Mouse (Mus musculus): ENCODE results near the gene Cdh16.

The Cdh16 gene

DNA sequence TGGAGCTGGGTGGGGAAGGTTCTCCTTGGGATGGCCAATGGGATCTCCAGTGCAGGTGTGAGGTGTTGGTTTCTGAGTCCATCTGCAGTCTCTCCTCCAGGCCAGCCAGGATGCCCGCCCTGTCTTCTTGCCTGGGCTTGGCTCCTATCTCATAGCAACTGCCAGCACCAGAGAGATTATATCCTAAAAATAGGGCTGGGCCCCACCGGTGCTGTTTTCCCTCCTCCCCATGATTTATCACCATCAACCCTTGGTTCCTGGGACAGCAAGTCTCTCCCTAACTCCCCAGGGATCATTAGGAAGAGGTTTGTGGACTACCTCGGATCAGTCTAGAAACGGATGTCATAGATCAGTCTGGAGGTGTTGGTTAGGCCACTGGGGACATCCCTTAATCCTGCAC is 11.1 kb downstream of the Cdh16 start:
- intact Hi-C loops (cut with DNase I), result no loop called here

DNA sequence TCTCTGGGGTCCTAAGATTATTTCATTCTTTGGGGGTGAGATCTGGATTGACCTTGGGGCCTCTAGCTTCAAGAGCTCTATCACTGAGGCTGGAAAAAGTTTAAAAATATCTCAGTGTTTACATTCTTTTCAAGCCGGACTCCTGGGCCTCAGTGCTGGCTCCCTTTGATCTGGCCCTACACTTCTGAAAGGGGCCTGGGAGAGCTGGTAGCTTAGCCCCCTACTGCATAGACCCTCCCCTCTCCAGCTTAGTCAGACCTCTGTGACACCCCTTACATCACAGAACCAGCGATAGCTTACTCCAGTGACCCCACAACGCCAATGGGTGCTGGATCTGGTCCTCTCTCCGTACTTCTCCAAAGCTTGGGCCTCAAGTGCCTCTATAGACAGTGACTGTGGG is 12.6 kb downstream of the Cdh16 start:
- intact Hi-C loops (cut with DNase I), result no loop called here

DNA sequence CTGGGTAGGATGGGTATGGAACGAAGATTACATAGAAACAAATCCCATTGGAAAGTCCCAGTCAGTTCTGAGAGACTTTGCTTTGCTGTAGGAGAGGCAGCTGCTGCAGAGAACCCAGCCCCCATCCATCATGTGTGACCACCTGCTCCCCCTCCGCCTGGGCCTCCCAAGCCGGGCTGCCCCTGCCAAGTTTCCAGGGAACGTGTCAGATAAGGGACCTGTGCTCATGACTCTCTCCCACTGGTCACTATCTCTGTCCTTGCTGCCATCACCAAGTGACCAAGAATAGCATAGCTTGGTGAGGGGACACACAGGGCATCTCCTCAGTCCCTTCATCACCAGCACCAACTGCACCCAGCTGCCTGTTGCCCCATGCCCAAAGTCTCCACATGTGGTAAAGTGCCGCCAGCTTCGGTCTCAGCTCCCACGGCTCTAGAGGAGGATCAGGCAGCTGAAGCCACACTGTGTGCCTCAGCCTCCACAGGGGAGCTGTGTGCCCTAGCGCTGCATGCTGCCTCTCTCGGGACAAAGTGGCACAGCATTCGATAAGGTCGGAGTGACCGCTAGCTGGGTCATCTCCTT is 13.9 kb downstream of the Cdh16 start:
- intact Hi-C loops (cut with DNase I), result no loop called here

DNA sequence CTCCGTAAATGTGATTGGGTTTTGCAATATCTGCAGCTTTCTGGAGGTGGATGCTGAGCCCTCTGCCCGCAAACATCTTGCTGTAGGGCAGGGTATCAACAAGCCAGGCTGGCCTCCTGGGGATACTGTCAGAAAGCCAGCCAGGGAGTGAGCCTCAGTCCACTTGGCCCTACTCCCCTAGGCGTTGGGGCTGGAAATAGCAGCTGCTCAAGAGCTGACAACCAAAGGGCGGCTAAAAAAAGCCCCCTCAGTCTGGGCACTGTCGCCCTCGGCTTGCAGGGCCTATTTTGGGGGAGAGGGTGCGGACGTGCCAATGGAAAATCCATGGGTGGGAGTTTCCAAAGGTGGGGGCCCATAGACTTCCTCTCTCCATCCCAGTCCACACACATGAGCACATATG is 15.0 kb downstream of the Cdh16 start:
- intact Hi-C loops (cut with DNase I), result no loop called here

DNA sequence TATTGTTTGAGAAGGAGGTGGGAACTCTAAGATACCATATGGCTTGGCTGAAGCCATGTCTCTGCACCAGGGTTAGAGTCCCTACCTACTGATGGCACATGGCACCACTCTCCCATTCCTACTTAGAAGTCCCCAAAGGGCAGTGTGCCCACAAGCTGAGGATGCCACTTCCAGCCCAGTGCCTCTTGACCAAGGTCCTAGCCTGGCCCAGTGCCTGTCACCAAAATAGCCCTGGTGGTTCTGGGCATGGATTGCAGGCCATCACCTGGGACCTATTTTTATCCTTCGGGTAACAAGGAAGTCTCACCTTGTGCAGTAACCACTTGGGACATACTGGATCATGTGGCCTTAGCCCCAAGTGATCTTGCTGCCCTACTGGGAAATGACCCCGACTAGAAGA is 16.3 kb downstream of the Cdh16 start:
- intact Hi-C loops (cut with DNase I), result no loop called here

DNA sequence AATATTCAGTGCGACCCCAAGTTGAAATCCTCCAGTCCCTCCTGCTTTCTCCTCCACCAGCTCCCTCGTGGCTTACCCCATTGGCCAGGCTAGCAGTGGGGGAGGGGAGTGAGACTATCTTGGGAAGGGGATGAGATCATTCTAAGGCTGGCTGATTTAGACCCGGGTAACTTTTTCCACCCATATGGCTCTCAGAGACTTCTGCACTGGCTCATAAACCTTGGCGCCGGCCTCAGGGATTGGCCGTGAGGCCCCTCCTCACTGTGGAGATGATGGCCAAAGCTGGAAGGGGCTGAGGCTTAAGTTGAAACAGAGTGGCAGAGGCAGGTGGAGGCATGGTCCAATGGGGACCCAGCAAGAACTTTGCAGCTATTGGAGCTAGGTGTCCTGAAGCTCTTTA is 17.9 kb downstream of the Cdh16 start:
- intact Hi-C loops (cut with DNase I), result no loop called here

DNA sequence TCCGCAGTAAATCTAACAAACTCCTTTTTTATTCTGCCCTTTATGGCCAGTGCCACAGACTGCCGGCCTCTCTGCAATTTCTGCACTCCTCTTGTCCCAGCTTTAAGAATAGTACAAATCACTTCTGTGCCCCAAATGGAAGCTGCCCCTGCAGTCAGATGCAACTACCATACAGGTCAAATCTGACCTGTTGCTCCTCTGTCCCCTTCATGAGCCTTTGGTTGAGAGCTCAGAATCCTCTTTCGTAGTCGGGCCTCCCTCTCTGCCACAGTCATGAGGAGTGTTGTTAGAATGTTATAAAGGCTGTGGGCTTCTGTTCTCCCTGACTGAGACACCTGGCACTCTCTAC is 21.0 kb downstream of the Cdh16 start:
- intact Hi-C loops (cut with DNase I), result loop anchor here (2.0 kb wide), 1 partner anchor 52 kb away; no protein-coding TSS in a partner anchor

DNA sequence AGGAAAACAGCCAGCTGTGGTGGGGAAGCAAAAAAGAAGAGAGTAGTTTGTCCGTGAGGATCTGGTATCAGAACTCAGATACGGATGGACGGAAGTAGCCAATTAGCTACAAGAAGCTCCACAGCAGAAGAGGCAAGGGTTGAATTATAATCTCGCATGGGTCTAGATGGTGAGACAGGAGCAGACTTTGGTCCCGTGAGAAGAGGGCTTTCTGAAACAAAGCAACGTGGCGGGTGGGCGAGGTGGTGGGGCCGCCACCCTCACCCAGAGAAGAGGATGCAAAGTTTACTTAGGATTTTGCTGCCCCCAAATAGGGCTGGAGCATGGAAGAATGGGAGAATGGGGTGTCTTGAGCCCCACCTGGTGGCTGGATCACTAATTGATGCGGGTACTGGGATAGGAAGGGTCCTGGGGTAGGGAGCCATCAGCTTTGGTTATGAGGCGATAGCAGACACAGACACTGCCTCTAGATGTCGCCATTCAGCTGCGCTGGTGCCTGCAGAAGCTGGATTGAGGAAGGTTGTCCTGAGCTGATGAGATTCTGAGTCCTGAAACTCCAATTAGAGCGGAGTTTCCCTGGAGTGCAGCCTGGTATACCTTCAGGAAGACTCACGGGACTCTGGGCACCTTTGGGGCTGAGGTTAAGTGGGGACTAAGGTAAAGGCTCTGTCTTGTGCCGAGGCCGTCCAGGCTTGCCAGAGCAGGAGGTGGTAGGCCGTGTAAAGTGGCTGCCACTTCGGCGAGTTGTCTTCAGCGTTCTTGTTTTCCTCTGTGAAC is 21.5 kb downstream of the Cdh16 start:
- intact Hi-C loops (cut with DNase I), result loop anchor here (1.0 to 2.0 kb wide), 2 partner anchors 42 to 52 kb away; no protein-coding TSS in a partner anchor

DNA sequence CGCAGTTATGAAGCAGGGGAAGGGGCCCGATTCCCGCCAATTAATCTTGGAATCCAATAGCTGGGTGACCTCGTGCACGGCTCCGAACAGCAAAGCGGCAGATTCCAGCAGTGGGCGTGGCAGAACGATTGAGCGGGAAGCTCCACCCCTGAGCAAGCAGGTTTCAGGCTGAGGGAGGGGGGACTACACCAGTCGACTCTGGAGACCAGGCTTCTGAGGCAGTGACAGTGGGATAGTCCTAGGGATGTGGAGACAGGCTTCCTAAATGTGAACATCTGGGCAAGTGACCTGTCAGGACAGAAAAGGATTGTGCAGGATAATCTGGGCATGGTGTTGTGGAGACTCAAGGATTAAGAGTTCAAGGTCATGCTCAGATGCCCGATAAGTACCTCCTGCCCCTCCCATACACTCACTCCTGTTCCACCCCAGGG is 22.2 kb downstream of the Cdh16 start:
- intact Hi-C loops (cut with DNase I), result loop anchor here (1.0 to 2.0 kb wide), 2 partner anchors 42 to 53 kb away; no protein-coding TSS in a partner anchor

DNA sequence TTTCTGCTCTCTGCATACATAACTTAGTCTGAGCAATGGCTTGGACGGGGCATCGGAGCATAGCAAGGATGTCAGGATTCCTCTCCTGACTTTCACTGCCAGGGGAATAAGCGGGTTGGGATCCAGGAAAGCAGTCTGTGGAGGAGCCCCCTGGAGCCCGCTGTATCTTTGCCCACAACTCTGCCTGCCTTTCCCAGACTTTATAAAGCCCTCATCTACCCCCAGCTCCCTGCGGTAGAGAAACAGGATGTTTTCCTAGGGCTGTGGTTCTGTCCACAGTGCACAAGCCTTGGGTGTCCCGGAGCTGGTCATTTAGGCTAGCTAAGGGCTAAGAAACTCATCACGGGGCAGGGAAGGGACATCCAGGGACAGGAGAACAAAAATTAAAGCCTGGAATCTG is 22.8 kb downstream of the Cdh16 start:
- intact Hi-C loops (cut with DNase I), result no loop called here

DNA sequence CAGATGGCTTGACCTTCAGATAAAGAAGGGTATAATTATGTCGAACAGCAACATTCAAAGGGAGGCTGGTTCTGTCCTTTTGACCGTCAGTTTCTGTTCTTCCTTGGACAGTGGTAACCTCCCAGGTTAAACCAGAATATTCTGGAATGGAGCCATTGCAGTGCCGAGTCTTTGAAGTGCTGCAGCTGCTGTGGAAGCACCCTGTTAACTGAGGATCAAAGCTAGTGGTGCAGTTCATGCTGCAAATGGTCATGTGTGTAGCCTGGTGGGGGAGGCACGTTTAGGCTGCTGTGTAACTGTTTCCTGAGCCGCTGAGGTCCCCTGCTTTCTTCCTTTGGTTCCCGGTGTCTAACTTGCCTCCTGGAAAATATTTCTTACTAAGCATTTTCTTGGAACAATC is 25.7 kb downstream of the Cdh16 start:
- intact Hi-C loops (cut with DNase I), result no loop called here

DNA sequence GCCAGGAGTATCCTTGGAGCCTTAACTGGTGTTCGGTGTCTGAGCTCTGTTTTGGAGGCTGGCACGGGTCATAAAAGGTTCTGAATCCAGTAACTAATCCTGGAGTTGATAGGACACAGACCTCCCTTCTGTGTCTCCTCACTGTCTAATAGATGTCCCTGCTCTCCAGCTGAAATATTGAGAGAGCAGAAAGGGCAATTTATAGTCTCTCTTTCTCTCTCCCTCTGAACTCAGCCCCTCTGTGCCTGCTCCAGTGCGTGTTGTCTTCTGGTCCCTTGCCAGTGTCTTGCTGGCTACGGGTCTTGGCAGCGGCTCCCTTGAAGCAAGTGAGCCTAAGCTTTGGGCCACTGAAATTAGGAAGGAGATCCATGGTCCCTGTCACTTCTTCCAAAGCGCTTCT is 26.5 kb downstream of the Cdh16 start:
- intact Hi-C loops (cut with DNase I), result no loop called here

DNA sequence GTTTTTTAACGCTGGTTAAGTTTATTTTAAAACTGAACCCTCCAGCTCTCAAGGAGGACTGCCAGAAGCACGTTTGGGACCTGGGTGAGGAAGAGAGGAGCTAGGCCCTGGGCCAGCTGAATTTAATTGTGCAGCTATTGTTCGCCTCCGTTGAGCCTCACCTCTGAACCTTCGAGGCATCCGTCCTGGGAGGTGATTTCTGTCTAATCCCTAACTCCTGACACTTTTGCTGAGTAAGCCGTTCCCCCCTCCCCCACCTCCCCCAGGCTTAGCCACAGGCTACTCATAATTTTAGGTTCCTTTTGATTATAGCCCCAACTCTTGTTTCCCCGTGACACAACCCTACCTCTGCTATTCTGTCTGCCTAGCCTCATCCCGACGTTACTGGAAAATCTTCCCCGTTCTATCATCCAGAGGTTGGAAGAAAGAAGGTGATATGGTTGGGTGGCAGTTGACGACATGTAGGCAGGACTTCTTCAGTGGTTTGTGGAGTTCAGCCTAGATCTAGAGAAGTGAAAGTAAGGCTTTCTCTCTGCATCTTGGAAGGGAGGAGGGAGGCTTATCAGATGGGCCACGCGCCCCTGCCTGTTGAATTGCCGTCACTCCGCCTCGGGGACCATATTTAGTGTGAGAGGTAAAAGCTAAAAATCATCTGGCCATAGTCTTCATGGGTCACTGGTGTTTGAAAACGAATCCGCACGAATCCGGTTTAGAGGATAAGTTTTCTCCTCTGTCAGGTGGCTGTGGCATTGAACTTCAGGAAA is 28.2 kb downstream of the Cdh16 start:
- intact Hi-C loops (cut with DNase I), result no loop called here

DNA sequence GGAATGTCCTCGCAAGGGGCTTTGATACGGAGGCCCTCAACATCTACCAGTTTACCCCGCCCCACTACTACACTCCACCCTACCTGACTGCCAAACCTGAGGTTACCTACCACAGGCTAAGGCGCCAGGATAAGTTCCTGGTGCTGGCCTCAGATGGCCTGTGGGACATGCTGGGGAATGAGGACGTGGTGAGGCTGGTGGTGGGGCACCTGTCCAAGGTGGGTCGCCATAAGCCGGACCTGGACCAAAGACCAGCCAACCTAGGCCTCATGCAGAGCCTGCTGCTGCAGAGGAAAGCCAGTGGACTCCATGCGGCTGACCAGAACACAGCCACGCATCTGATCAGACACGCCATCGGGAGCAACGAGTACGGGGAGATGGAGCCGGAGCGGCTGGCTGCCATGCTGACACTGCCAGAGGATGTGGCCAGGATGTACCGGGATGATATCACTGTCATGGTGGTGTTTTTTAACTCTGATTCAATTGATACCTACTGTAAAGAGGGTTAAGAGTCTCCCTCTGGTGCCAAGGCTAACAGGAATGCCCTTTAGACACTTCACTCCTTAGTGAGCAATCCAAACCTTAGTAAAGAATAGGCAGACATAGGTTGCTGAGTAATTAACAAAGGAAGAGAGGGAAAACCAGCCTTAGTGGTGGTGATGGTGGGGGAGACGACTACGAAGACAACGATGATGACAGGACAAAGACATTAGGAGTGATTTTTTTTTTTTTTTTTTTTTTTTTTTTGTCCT is 29.4 kb downstream of the Cdh16 start:
- intact Hi-C loops (cut with DNase I), result no loop called here

DNA sequence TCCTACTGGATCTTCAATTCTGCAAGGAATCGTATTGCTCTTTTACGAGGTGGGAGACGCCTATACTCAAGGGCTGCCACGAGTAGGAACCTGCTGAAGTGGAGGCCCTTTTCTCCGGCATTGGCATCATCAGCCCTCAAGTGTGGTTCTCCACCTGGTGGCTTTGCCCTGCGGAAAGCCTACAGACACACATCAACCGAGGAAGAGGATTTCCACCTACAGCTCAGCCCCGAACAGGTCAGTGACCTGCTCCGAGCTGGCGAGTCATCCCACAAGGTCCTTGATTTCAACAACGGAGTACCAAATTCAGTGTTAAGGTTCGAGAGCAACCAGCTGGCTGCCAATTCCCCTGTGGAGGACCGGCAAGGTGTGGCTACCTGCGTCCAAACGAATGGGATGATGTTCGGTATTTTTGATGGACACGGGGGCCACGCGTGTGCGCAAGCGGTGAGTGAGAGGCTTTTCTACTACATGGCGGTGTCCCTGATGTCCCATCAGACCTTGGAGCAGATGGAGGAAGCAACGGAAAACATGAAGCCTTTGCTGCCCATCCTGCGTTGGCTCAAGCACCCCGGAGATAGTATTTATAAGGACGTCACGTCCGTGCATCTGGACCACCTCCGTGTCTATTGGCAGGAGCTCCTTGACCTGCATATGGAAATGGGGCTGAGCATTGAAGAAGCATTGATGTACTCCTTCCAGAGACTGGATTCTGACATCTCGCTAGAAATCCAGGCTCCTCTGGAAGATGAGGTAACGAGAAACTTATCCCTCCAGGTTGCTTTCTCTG is 30.5 kb downstream of the Cdh16 start:
- intact Hi-C loops (cut with DNase I), result no loop called here

DNA sequence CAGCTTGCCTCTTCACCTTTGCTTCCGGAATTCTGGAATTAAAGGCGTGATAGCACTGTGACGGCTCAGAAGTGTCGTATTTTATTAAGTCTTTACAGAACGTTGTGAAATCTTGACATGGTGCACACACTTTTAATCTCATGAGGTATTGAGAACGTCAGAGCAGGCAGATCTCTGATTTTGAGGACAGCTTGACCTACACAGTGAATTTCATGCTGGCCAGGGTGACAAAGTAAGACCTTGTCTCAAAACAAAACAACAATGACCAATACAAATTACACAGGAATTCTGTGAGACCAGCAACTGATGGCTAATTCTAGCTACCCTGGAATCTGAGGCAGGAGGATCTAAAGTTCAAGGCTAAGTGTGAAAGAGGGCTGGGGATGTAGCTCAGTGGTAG is 31.6 kb downstream of the Cdh16 start:
- intact Hi-C loops (cut with DNase I), result no loop called here

DNA sequence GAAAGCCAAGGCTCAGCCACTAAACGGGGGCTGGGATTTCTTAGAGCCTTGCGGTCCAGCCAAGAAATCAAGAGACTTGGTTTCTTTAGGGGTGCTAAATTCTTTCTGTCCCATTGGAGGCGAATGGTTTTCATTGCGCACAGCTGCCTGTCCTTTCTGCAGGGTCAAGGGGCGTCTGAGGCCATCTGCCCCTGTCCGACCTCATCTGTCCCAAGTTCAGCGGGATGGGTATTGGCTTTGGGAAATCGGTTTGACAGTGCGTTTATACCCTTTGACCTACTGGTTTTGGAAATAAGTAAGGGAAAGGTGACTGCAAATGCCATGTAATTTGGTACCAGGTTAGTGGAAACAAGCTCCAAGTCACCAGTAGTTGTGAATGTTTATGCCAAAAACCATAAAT is 32.3 kb downstream of the Cdh16 start:
- intact Hi-C loops (cut with DNase I), result no loop called here

DNA sequence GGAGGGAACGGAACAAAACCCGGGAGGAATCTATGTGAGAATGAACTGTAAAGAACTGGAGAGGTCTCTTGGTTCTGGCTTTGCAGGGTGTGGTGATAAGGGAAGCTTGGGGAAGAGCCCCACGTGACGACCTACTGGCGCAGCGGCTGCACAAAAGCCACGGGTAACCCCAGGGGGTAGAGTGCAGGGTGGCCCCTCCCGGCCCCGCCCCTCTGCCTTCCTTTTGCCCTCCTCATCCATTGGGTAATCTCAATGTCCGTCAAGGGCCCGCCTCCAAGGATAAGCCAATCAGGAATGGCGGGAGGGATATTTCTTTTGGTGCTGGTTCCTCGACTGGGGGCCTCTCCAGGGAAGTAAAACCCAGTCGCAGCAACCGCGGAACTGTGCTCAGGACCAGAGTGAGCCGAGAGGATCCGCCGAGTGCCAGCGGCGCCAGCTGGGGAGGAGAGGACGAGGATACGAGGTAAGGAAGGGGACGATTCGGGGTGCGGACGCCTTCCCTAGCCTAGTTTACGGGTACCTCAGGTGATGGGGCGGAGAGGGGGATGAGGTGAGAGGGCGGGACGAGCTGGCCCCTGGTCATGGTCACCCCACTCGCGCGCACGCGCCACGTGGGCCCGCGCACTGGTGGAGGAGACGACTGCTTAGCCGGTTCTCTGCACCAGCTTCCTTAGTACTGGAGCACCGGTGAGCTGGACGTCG is 32.9 kb downstream of the Cdh16 start, which contains the start of gene Pdp2:
TSS of gene Pdp2 (plus strand) at position 319 of the 702 bp plus-strand sequence.
- intact Hi-C loops (cut with DNase I), result no loop called here

DNA sequence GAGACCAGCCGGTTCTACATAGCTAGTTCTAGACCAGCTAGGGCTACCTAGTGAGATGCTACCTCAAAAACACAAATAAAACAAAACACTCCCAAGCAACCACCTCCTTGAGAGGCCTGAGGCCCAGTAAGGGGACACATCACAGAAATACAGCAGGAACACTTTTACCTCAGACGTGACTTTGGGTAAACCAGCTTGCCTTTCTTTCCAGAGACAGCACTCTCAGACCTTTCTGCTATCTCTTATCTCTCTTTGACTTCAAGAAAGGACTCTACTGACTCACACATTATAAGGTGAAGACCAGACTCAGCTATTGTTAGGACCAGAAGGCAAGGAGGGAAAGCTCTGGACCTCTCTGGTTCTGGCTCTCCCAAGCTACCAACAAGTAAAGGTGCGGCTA is 33.9 kb downstream of the Cdh16 start:
- intact Hi-C loops (cut with DNase I), result no loop called here

DNA sequence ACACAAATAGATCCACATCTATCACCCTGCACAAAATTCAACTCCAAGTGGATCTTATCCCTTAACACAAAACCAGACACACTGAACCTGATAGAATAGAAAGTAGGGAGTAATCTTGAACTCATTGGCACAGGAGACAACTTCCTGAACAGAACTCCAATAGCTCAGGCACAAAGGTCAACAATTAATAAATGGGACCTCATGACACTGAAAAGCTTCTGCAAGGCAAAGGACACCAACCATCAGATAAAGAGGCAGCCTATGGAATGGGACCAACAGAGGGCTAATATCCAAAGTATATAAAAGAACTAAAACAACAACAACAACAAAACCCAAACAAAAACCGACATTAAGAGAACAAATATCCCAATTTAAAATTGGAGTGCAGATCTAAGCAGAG is 39.7 kb downstream of the Cdh16 start:
- intact Hi-C loops (cut with DNase I), result no loop called here

Measured in adrenal gland (tissue).